Mouse (Mus musculus): ENCODE data around the gene Mad1l1. TPM values are rescaled to one million over a fixed set of nuclear protein-coding genes. Genes with fewer than 3 reads are reported as not detected.

Mad1l1 gene
- total and polyA plus RNA-seq, 2 experiments: 6.7 to 14.4 TPM

- H3K27ac ChIP-seq (replicated peaks; ENCODE audit: insufficient read depth, low read depth, low read length): no peak overlapping the region
- H3K4me3 ChIP-seq (ENCODE audit: insufficient read depth, low read depth, low read length): no peak overlapping the region
- peaks cover 14% of the 10 kb centered on the region for H3K79me2 ChIP-seq (ENCODE audit: control insufficient read depth, insufficient read depth, low read length)
- DNase-seq (ENCODE audit: extremely low read depth, low read depth, low spot score): no peak
- WGBS: 56% methylated on average over 4 of the region's 4 CpGs
- no peaks in the 10 kb centered on the region for H3K36me3 ChIP-seq (ENCODE audit: control insufficient read depth, insufficient read depth, low read length)
- H3K27me3 ChIP-seq (ENCODE audit: control insufficient read depth, insufficient read depth, low read length): no peaks in the 10 kb centered on the region
- no peak for TF ChIP-seq CTCF (IDR thresholded peaks at IDR 0.05; ENCODE audit: low read depth, low read length)
- TF ChIP-seq POLR2A (IDR thresholded peaks at IDR 0.05; ENCODE audit: extremely low read depth, insufficient read depth, low read length): no peak
- H3K4me1 ChIP-seq (ENCODE audit: control insufficient read depth, insufficient read depth, low read length): no peaks in the 10 kb centered on the region
- H3K9ac ChIP-seq (ENCODE audit: low read depth, low read length): no peak overlapping the region
Observed at GRCm38 (mm10) chr5:140159007-140159406, 162.3 kb downstream of the Mad1l1 start.

DNA sequence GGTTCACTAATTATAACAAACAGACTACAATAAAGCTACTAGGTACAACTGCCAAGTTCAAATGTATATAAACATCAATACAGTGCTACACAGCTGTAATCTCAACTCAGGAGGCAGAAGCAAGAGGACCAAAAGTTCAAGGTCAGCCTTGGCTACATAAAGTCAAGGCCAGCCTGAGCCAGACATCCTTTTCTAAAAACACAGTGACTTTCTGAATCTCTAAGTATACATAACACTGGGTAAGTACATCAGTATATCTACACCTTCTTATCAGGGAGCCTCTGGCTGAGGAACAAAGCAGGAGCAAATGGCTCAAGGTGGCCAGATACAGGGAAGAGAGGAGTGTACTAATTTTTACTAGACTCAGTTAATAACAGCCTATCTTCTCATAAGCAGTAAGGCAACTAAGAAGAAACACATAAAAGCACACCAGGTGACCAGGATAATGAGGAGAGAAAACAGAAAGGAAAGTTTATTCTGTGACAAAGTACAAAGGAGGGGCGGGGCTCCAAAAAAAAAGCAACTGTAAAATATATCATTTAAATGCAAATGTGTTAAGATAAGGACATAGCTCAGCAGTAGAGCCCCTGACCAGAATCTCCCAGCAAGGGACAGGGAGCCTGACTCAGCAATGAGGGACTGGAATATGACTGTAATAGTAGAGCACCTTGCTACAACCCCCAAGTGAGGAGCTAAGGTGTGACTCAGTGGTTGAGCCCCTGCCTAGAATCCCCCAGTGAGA lies 163.3 kb downstream of the Mad1l1 start:
- Histone ChIP-seq H3K36me3 (ENCODE audit: control insufficient read depth, insufficient read depth, low read length) (no peaks in the 10 kb centered on the region), H3K27me3 (ENCODE audit: control insufficient read depth, insufficient read depth, low read length) (no peaks in the 10 kb centered on the region), H3K4me3 (ENCODE audit: insufficient read depth, low read depth, low read length) (no peak overlapping the region), H3K79me2 (ENCODE audit: control insufficient read depth, insufficient read depth, low read length) (peaks cover 14% of the 10 kb centered on the region), H3K9ac (ENCODE audit: low read depth, low read length) (no peak overlapping the region), H3K27ac (replicated peaks; ENCODE audit: insufficient read depth, low read depth, low read length) (no peak overlapping the region), H3K4me1 (ENCODE audit: control insufficient read depth, insufficient read depth, low read length) (no peaks in the 10 kb centered on the region)
- no peak for DNase-seq (ENCODE audit: extremely low read depth, low read depth, low spot score)
- TF ChIP-seq POLR2A (IDR thresholded peaks at IDR 0.05; ENCODE audit: extremely low read depth, insufficient read depth, low read length) (no peak), CTCF (IDR thresholded peaks at IDR 0.05; ENCODE audit: low read depth, low read length) (no peak)
- WGBS: 100% methylated on average over 1 of the region's 1 CpGs

GRCm38 (mm10) chr5:140154166-140154565 lies 167.2 kb downstream of the Mad1l1 start:
- TF ChIP-seq POLR2A (IDR thresholded peaks at IDR 0.05; ENCODE audit: extremely low read depth, insufficient read depth, low read length) (no peak), CTCF (IDR thresholded peaks at IDR 0.05; ENCODE audit: low read depth, low read length) (no peak)
- Histone ChIP-seq H3K79me2 (ENCODE audit: control insufficient read depth, insufficient read depth, low read length) (peaks cover 14% of the 10 kb centered on the region), H3K36me3 (ENCODE audit: control insufficient read depth, insufficient read depth, low read length) (no peaks in the 10 kb centered on the region), H3K9ac (ENCODE audit: low read depth, low read length) (no peak overlapping the region), H3K4me3 (ENCODE audit: insufficient read depth, low read depth, low read length) (no peak overlapping the region), H3K4me1 (ENCODE audit: control insufficient read depth, insufficient read depth, low read length) (peaks cover 10% of the 10 kb centered on the region), H3K27ac (replicated peaks; ENCODE audit: insufficient read depth, low read depth, low read length) (no peak overlapping the region), H3K27me3 (ENCODE audit: control insufficient read depth, insufficient read depth, low read length) (no peaks in the 10 kb centered on the region)
- DNase-seq (ENCODE audit: extremely low read depth, low read depth, low spot score): no peak
- 89% methylated on average over 3 of the region's 3 CpGs for WGBS

GRCm38 (mm10) chr5:140151871-140152270 lies 169.5 kb downstream of the Mad1l1 start:
- H3K9ac ChIP-seq (ENCODE audit: low read depth, low read length): no peak overlapping the region
- no peak overlapping the region for H3K4me3 ChIP-seq (ENCODE audit: insufficient read depth, low read depth, low read length)
- WGBS: 85% methylated on average over 2 of the region's 2 CpGs
- H3K27me3 ChIP-seq (ENCODE audit: control insufficient read depth, insufficient read depth, low read length): no peaks in the 10 kb centered on the region
- no peak overlapping the region for H3K27ac ChIP-seq (replicated peaks; ENCODE audit: insufficient read depth, low read depth, low read length)
- no peaks in the 10 kb centered on the region for H3K36me3 ChIP-seq (ENCODE audit: control insufficient read depth, insufficient read depth, low read length)
- DNase-seq (ENCODE audit: extremely low read depth, low read depth, low spot score): no peak
- peaks cover 12% of the 10 kb centered on the region for H3K79me2 ChIP-seq (ENCODE audit: control insufficient read depth, insufficient read depth, low read length)
- H3K4me1 ChIP-seq (ENCODE audit: control insufficient read depth, insufficient read depth, low read length): peaks cover 10% of the 10 kb centered on the region
- no peak for TF ChIP-seq CTCF (IDR thresholded peaks at IDR 0.05; ENCODE audit: low read depth, low read length)
- no peak for TF ChIP-seq POLR2A (IDR thresholded peaks at IDR 0.05; ENCODE audit: extremely low read depth, insufficient read depth, low read length)

DNA sequence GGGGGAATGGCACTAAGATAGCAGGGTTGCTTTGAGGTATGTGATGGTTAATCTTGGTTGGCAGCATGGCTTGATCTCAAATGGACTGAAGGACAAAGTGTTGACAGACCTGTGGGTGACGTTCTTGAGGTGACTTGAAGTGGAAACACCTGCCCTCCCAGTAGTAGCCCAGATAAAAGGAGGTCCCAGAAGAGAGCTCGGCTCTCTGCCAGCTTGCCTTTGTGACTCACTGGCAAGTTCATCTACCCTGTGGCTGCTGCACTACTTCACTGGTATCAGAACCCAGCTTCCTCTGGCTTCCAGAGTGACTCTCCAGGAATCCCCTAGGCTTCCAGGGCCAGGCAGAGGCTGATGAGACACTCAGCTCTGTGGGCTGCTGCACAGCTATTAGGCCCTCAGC lies 170.2 kb downstream of the Mad1l1 start:
- Histone ChIP-seq H3K27me3 (ENCODE audit: control insufficient read depth, insufficient read depth, low read length) (no peaks in the 10 kb centered on the region), H3K9ac (ENCODE audit: low read depth, low read length) (no peak overlapping the region), H3K79me2 (ENCODE audit: control insufficient read depth, insufficient read depth, low read length) (peaks cover 5% of the 10 kb centered on the region), H3K36me3 (ENCODE audit: control insufficient read depth, insufficient read depth, low read length) (no peaks in the 10 kb centered on the region), H3K4me3 (ENCODE audit: insufficient read depth, low read depth, low read length) (no peak overlapping the region), H3K27ac (replicated peaks; ENCODE audit: insufficient read depth, low read depth, low read length) (no peak overlapping the region), H3K4me1 (ENCODE audit: control insufficient read depth, insufficient read depth, low read length) (peaks cover 10% of the 10 kb centered on the region)
- no peak for DNase-seq (ENCODE audit: extremely low read depth, low read depth, low spot score)
- TF ChIP-seq CTCF (IDR thresholded peaks at IDR 0.05; ENCODE audit: low read depth, low read length): no peak
- no peak for TF ChIP-seq POLR2A (IDR thresholded peaks at IDR 0.05; ENCODE audit: extremely low read depth, insufficient read depth, low read length)
- 71% methylated on average over 2 of the region's 2 CpGs for WGBS

DNA sequence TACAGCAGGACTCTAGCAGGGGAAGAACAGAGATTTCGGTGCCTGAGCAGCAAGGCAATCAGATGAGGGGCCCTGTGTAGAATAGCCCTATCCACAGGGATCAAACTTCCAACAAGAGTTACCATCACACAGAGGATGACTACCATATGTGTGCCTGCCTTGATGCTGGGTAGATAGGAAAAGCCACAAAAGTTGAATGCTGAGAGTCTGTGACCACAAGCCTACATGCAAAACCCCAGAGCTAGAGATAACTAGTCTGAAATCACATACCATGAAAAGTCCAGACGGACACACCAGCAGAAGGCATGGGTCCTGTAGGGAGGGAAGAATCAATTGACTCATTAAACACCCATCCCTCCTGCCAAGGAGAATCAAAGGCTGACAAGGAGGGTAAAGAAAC lies 170.7 kb downstream of the Mad1l1 start:
- no peak for DNase-seq (ENCODE audit: extremely low read depth, low read depth, low spot score)

More for the DNA sequence above, 170.7 kb downstream of the Mad1l1 start:
- H3K27ac ChIP-seq (replicated peaks; ENCODE audit: insufficient read depth, low read depth, low read length): no peak overlapping the region
- no peaks in the 10 kb centered on the region for H3K36me3 ChIP-seq (ENCODE audit: control insufficient read depth, insufficient read depth, low read length)
- H3K79me2 ChIP-seq (ENCODE audit: control insufficient read depth, insufficient read depth, low read length): peaks cover 2% of the 10 kb centered on the region; the same call in 1 of the 2 replicates
- 89% methylated on average over 2 of the region's 2 CpGs for WGBS
- TF ChIP-seq POLR2A (IDR thresholded peaks at IDR 0.05; ENCODE audit: extremely low read depth, insufficient read depth, low read length) (no peak), CTCF (IDR thresholded peaks at IDR 0.05; ENCODE audit: low read depth, low read length) (no peak)
- no peak overlapping the region for H3K4me3 ChIP-seq (ENCODE audit: insufficient read depth, low read depth, low read length)
- H3K9ac ChIP-seq (ENCODE audit: low read depth, low read length): no peak overlapping the region
- H3K27me3 ChIP-seq (ENCODE audit: control insufficient read depth, insufficient read depth, low read length): no peaks in the 10 kb centered on the region
- peaks cover 10% of the 10 kb centered on the region for H3K4me1 ChIP-seq (ENCODE audit: control insufficient read depth, insufficient read depth, low read length)

All from liver, adult 2 months (tissue).